Mouse (Mus musculus) MEL (cell line): ENCODE results near the gene Depdc5. TPM values are rescaled to one million over a fixed set of nuclear protein-coding genes. Genes with fewer than 3 reads are reported as not detected.
"Not testable (repeated sequence)": the region's sequence is repeated elsewhere in the genome, so short reads cannot be mapped to it uniquely, and the experiment has no call there.

ENCODE experiments used
- DNase-seq: peaks from one replicate; pipeline ENCODE4 v3.0.0; 2011; ENCODE audit warnings: low read depth, low spot score
- H3K27ac ChIP-seq: 2 replicates; pipeline ENCODE4 v1.5.1; 2012; ENCODE audit warnings: low read depth, mild to moderate bottlenecking, control low read depth, low read length, moderate library complexity; ENCODE audit not compliant: control insufficient read depth
- H3K27me3 ChIP-seq, 2 experiments: fragments of 150-350 bp in 1 of 2; sonication (generic) in 1 of 2; 2 replicates each; pipeline ENCODE4 v1.6.1; 2012; ENCODE audit warnings: low read length in 2 of 2, mild to moderate bottlenecking in 2 of 2, improper control_type of control experiment in 1 of 2, moderate library complexity in 1 of 2; ENCODE audit not compliant: insufficient read depth in 2 of 2, control insufficient read depth in 1 of 2
- H3K36me3 ChIP-seq, 2 experiments: 2 replicates each; pipeline ENCODE4 v1.6.1; 2012 to 2014; ENCODE audit warnings: low read length in 2 of 2, improper control_type of control experiment in 1 of 2, inconsistent platforms in 1 of 2, mild to moderate bottlenecking in 1 of 2; ENCODE audit not compliant: insufficient read depth in 2 of 2, control insufficient read depth in 1 of 2
- H3K4me1 ChIP-seq, 2 experiments: fragments of 150-350 bp in 1 of 2; sonication (generic) in 1 of 2; 2 replicates each; pipeline ENCODE4 v1.6.1; 2012; ENCODE audit warnings: low read length in 2 of 2, improper control_type of control experiment in 1 of 2, mild to moderate bottlenecking in 1 of 2; ENCODE audit not compliant: insufficient read depth in 2 of 2, control insufficient read depth in 1 of 2
- H3K4me3 ChIP-seq, 2 experiments: fragments of 150-350 bp in 1 of 2; sonication (generic) in 1 of 2; 2 replicates each; pipeline ENCODE4 v1.5.1; 2012; ENCODE audit warnings: low read depth in 2 of 2, low read length in 2 of 2, mild to moderate bottlenecking in 2 of 2, moderate library complexity in 2 of 2, control low read depth in 1 of 2, improper control_type of control experiment in 1 of 2; ENCODE audit not compliant: control insufficient read depth in 1 of 2, insufficient read depth in 1 of 2
- H3K79me2 ChIP-seq: 2 replicates; pipeline ENCODE4 v1.6.1; 2012; ENCODE audit warnings: mild to moderate bottlenecking, low read length, moderate library complexity; ENCODE audit not compliant: control insufficient read depth, poor library complexity, insufficient read depth
- H3K9ac ChIP-seq: 2 replicates; pipeline ENCODE4 v1.6.1; 2012; ENCODE audit warnings: low read depth, mild to moderate bottlenecking, control low read depth, low read length, moderate library complexity; ENCODE audit not compliant: control insufficient read depth, poor library complexity, severe bottlenecking
- H3K9me3 ChIP-seq: fragments of 150-350 bp; sonication (generic); replicated peaks from 2 replicates; pipeline ENCODE4 v1.6.1; 2012; ENCODE audit warnings: mild to moderate bottlenecking, low read length, improper control_type of control experiment, moderate library complexity; ENCODE audit not compliant: insufficient read depth
- BHLHE40 ChIP-seq: IDR thresholded peaks from 2 replicates; pipeline ENCODE4 v1.6.1; 2012; ENCODE audit warnings: low read depth, mild to moderate bottlenecking, inconsistent platforms, low read length, improper control_type of control experiment, borderline replicate concordance
- CHD1 ChIP-seq: IDR thresholded peaks from 2 replicates; pipeline ENCODE4 v1.6.1; 2012; ENCODE audit warnings: low read depth, mild to moderate bottlenecking, inconsistent platforms, low read length, improper control_type of control experiment
- CHD2 ChIP-seq: IDR thresholded peaks from 2 replicates; pipeline ENCODE4 v1.6.1; 2011; ENCODE audit warnings: low read length, improper control_type of control experiment
- E2F4 ChIP-seq: IDR thresholded peaks from 2 replicates; pipeline ENCODE4 v1.6.1; 2011; ENCODE audit warnings: low read depth, low read length, improper control_type of control experiment, borderline replicate concordance
- ETS1 ChIP-seq: IDR thresholded peaks from 2 replicates; pipeline ENCODE4 v1.6.1; 2012; ENCODE audit warnings: low read depth, mild to moderate bottlenecking, inconsistent platforms, low read length, improper control_type of control experiment, moderate library complexity
- GABPA ChIP-seq: IDR thresholded peaks from 2 replicates; pipeline ENCODE4 v1.6.1; 2012; ENCODE audit warnings: low read depth, mild to moderate bottlenecking, inconsistent platforms, low read length, improper control_type of control experiment, moderate library complexity
- HCFC1 ChIP-seq: IDR thresholded peaks from 2 replicates; pipeline ENCODE4 v1.6.1; 2012; ENCODE audit warnings: low read depth, mild to moderate bottlenecking, inconsistent platforms, low read length, improper control_type of control experiment, moderate library complexity
- JUND ChIP-seq: IDR thresholded peaks from 2 replicates; pipeline ENCODE4 v1.6.1; 2011; ENCODE audit warnings: low read depth, mild to moderate bottlenecking, improper control_type of control experiment, low read length
- MAFK ChIP-seq: IDR thresholded peaks from 2 replicates; pipeline ENCODE4 v1.6.1; 2011; ENCODE audit warnings: low read depth, mild to moderate bottlenecking, low read length, improper control_type of control experiment, borderline replicate concordance
- MAX ChIP-seq: IDR thresholded peaks from 2 replicates; pipeline ENCODE4 v1.6.1; 2011; ENCODE audit warnings: low read length, improper control_type of control experiment
- MAZ ChIP-seq: IDR thresholded peaks from 2 replicates; pipeline ENCODE4 v1.6.1; 2012; ENCODE audit warnings: low read depth, mild to moderate bottlenecking, inconsistent platforms, low read length, improper control_type of control experiment
- MEF2A ChIP-seq: IDR thresholded peaks from 2 replicates; pipeline ENCODE4 v1.6.1; 2014; ENCODE audit warnings: low read depth, mild to moderate bottlenecking, inconsistent platforms, low read length, improper control_type of control experiment; ENCODE audit not compliant: poor library complexity, insufficient replicate concordance, severe bottlenecking; ENCODE audit errors: extremely low read depth
- MXI1 ChIP-seq: IDR thresholded peaks from 2 replicates; pipeline ENCODE4 v1.6.1; 2011; ENCODE audit warnings: mild to moderate bottlenecking, low read depth, low read length, improper control_type of control experiment
- MYC ChIP-seq: IDR thresholded peaks from 2 replicates; pipeline ENCODE4 v1.6.1; 2011; ENCODE audit warnings: low read depth, mild to moderate bottlenecking, low read length, improper control_type of control experiment, moderate library complexity
- NRF1 ChIP-seq: IDR thresholded peaks from 2 replicates; pipeline ENCODE4 v1.6.1; 2014; ENCODE audit warnings: low read depth, mild to moderate bottlenecking, inconsistent platforms, low read length, improper control_type of control experiment, moderate library complexity; ENCODE audit not compliant: poor library complexity, insufficient read depth, severe bottlenecking
- POLR2AphosphoS2 ChIP-seq: IDR thresholded peaks from 2 replicates; pipeline ENCODE4 v1.6.1; 2011; ENCODE audit warnings: low read length, improper control_type of control experiment
- POLR2AphosphoS5 ChIP-seq: IDR thresholded peaks from 2 replicates; pipeline ENCODE4 v1.6.1; 2012; ENCODE audit warnings: low read depth, borderline replicate concordance, mild to moderate bottlenecking, inconsistent platforms, low read length, moderate library complexity, mixed read lengths
- RAD21 ChIP-seq: IDR thresholded peaks from 2 replicates; pipeline ENCODE4 v1.6.1; 2011; ENCODE audit warnings: mild to moderate bottlenecking, low read depth, low read length, improper control_type of control experiment
- SIN3A ChIP-seq: IDR thresholded peaks from 2 replicates; pipeline ENCODE4 v1.6.1; 2012; ENCODE audit warnings: low read length, improper control_type of control experiment, inconsistent platforms
- SMC3 ChIP-seq: IDR thresholded peaks from 2 replicates; pipeline ENCODE4 v1.6.1; 2011; ENCODE audit warnings: low read depth, low read length, improper control_type of control experiment
- TBP ChIP-seq: IDR thresholded peaks from 2 replicates; pipeline ENCODE4 v1.8.0; 2011; ENCODE audit warnings: low read depth, low read length, improper control_type of control experiment
- UBTF ChIP-seq: IDR thresholded peaks from 2 replicates; pipeline ENCODE4 v1.6.1; 2012; ENCODE audit warnings: low read depth, mild to moderate bottlenecking, inconsistent platforms, low read length, improper control_type of control experiment, moderate library complexity, borderline replicate concordance; ENCODE audit not compliant: insufficient read depth
- USF1 ChIP-seq: IDR thresholded peaks from 2 replicates; pipeline ENCODE4 v1.6.1; 2014; ENCODE audit warnings: low read depth, mild to moderate bottlenecking, inconsistent platforms, low read length, improper control_type of control experiment, moderate library complexity
- ZKSCAN1 ChIP-seq: IDR thresholded peaks from 2 replicates; pipeline ENCODE4 v1.6.1; 2012; ENCODE audit warnings: low read depth, mild to moderate bottlenecking, inconsistent platforms, low read length, improper control_type of control experiment, moderate library complexity
- ZNF384 ChIP-seq: IDR thresholded peaks from 2 replicates; pipeline ENCODE4 v1.6.1; 2012; ENCODE audit warnings: low read depth, mild to moderate bottlenecking, inconsistent platforms, low read length, improper control_type of control experiment
- polyA plus RNA-seq, 2 experiments: library from polyadenylated mRNA; stranded (reverse) in 1 of 2; unstranded in 1 of 2; fragments of >175 nt in 1 of 2; fragments of >200 nt in 1 of 2; gene quantifications; 2 replicates each; pipeline versions ENCODE4 v1.2.1 to v1.2.4; 2012; ENCODE audit warnings: low replicate concordance in 2 of 2, low read depth in 1 of 2; ENCODE audit not compliant: insufficient read length in 2 of 2, insufficient read depth in 1 of 2, missing spikeins in 1 of 2
- total RNA-seq: library from RNA; depleted of rRNA; stranded (reverse); fragments of 300-350 nt; gene quantifications from 2 replicates; pipeline ENCODE4 v1.2.3, GENCODE M21; 2012

Depdc5 gene
- total and polyA plus RNA-seq, 3 experiments = 20.3 to 23.9 TPM; not detected in 1

- peak; percentile 64 for TF ChIP-seq HCFC1
- TF ChIP-seq MAFK = peak; percentile 60
- TF ChIP-seq SIN3A = peak; percentile 95
- TF ChIP-seq TBP = peak; percentile 82
- peak; percentile 86; the same call in 1 of the 2 replicates for TF ChIP-seq MXI1
- TF ChIP-seq MEF2A = no peak
- TF ChIP-seq UBTF = no peak
- TF ChIP-seq BHLHE40 = peak; percentile 63
- TF ChIP-seq ETS1 = peak; percentile 100
- TF ChIP-seq MYC = peak; percentile 58; the same call in 1 of the 2 replicates
- peak; percentile 75 for TF ChIP-seq POLR2AphosphoS2
- TF ChIP-seq POLR2AphosphoS5 = no peak
- no peak for TF ChIP-seq USF1
- TF ChIP-seq SMC3 = peak; percentile 3; the same call in 1 of the 2 replicates
- no peak for TF ChIP-seq CHD2
- peak; percentile 91 for TF ChIP-seq MAZ
- no peak for TF ChIP-seq RAD21
- TF ChIP-seq JUND = peak; percentile 37; the same call in 1 of the 2 replicates
- no peak for TF ChIP-seq GABPA
- peak; percentile 62 for TF ChIP-seq MAX
- TF ChIP-seq E2F4 = no peak
- no peak for TF ChIP-seq NRF1
- 0 out of 2 replicates have a peak, but pooled peaks have one; percentile 5 for TF ChIP-seq ZKSCAN1
Observed at GRCm38 (mm10) chr5:32849178-32849577, 14.3 kb upstream of the Depdc5 start (continued).

DNA sequence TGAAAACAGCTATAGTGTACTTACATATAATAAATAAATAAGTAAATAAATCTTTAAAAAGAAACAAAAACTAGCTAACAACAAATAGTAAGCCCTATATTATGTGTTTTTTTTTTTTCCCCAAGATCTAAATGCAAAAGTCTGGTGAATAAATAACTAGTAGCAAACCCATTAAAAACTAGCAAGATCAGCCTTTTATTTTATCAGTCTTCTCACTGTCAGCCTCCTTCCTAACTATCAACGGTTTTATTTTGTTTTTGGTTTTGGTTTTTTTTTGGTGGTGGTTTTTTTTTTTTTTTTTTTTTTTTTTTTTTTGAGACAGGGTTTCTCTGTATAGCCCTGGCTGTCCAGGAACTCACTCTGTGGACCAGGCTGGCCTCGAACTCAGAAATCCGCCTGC lies 13.9 kb upstream of the Depdc5 start:
- Histone ChIP-seq H3K79me2 (peaks cover 69% of the 10 kb centered on the region), H3K27ac (peak overlapping the region; percentile 72), H3K4me3 (peak overlapping the region in 1 of 2 experiments; percentile 14; a peak in 2 of 4 replicates), H3K9ac (peak overlapping the region; percentile 10; the same call in 1 of the 2 replicates), H3K4me1 (peaks cover 21 to 24% of the 10 kb centered on the region in 2 experiments), H3K36me3 (peaks cover 32 to 40% of the 10 kb centered on the region in 2 experiments)
- not testable (repeated sequence) for H3K27me3 ChIP-seq, DNase-seq, H3K9me3 ChIP-seq
- TF ChIP-seq ZNF384 (peak; percentile 80), CHD1 (peak; percentile 53; the same call in 1 of the 2 replicates), MAFK (peak; percentile 2; the same call in 1 of the 2 replicates), MYC (peak; percentile 4; the same call in 1 of the 2 replicates)
